Comparison of ENCODE assay signal across 16 mouse cellular contexts in the genomic region with DNA sequence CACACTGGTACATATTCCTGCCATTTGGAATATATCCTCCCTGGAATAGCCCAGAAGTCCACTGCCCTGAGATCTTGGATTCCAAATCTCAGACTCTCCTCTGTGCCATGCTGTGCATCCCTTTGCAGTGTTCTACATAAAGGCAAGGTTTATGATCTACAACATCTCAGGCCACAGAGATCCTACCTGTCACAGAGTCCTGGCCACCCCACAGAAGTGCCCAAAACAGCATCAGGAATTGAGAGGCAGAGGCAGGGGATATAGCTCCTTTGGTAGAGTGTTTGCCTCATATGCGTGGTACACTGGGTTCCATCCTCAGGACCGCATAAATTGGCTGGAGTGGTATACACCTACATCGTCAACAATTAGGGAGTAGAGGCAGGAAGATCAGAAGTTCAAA.
"Had no signal": no experiment of that assay in that cellular context is flagged by ENCODE, and none has a peak within 500 bp of the region (broad histone marks: within the 10 kb centered on the region; RNA-seq: fewer than 3 reads in every experiment).

No protein-coding gene starts in this region.

- H3K4me2 ChIP-seq: neural tube, embryonic 13.5 days; neural tube, embryonic 15.5 days; stomach, embryonic 15.5 days had no signal

- H3K27me3 ChIP-seq: neural tube, embryonic 13.5 days; neural tube, embryonic 15.5 days; stomach, embryonic 15.5 days had no signal

- DNase-seq: retina, postnatal 1 day; right cerebral cortex, adult 18-20 months; right cerebral cortex, postnatal 14 days; right cerebral cortex, postnatal 25 days; right cerebral cortex, postnatal 4 days; spleen, adult 18-20 months; thymus, adult 18-20 months; thymus, adult 2 months; thymus, postnatal 14 days; thymus, postnatal 25 days; thymus, postnatal 36 days; thymus, postnatal 4 days had no signal

- H3K9me3 ChIP-seq: neural tube, embryonic 13.5 days; neural tube, embryonic 15.5 days; stomach, embryonic 15.5 days had no signal

- H3K4me1 ChIP-seq: neural tube, embryonic 13.5 days; neural tube, embryonic 15.5 days; stomach, embryonic 15.5 days had no signal

- H3K27ac ChIP-seq: neural tube, embryonic 13.5 days; neural tube, embryonic 15.5 days; stomach, embryonic 15.5 days; stomach, postnatal 0 days had no signal

- H3K36me3 ChIP-seq: neural tube, embryonic 13.5 days; neural tube, embryonic 15.5 days; stomach, embryonic 15.5 days had no signal

- H3K9ac ChIP-seq: neural tube, embryonic 13.5 days; neural tube, embryonic 15.5 days; stomach, embryonic 15.5 days had no signal

- H3K4me3 ChIP-seq: neural tube, embryonic 13.5 days; neural tube, embryonic 15.5 days; stomach, embryonic 15.5 days had no signal
